Comparison of ENCODE assay signal across 10 mouse cellular contexts in genomic region chr16:4210290-4210689, GRCm38 (mm10). TPM values are rescaled to one million over a fixed set of nuclear protein-coding genes. Genes with fewer than 3 reads are reported as not detected.
DNase-seq lines count a peak whose midpoint lies in the region; ATAC-seq and TF ChIP-seq lines count a peak whose summit lies in the region.
"Had no signal": no experiment of that assay in that cellular context is flagged by ENCODE, and none has a peak within 500 bp of the region (broad histone marks: within the 10 kb centered on the region; RNA-seq: fewer than 3 reads in every experiment).

No protein-coding gene starts in this region.

- peak overlapping the region; percentile 30 for H3K4me2 ChIP-seq in forebrain, embryonic 12.5 days
- no peak overlapping the region for H3K4me2 ChIP-seq in forebrain, embryonic 11.5 days (ENCODE audit: low read depth, low read length, severe bottlenecking)
- H3K4me2 ChIP-seq in kidney, postnatal 0 days (ENCODE audit: low read length), result peak overlapping the region; percentile 0; the same call in 1 of the 2 replicates
- peak overlapping the region; percentile 21; the same call in 1 of the 2 replicates for H3K4me2 ChIP-seq in forebrain, embryonic 15.5 days (replicated peaks)
- H3K4me2 ChIP-seq in midbrain, embryonic 14.5 days (ENCODE audit: low read length), result peak overlapping the region; percentile 34
- H3K4me2 ChIP-seq: liver, embryonic 15.5 days had no signal

- H3K27me3 ChIP-seq in forebrain, embryonic 12.5 days, result peaks cover 5% of the 10 kb centered on the region
- H3K27me3 ChIP-seq in forebrain, embryonic 11.5 days (ENCODE audit: control insufficient read depth, insufficient read depth, low read length), result no peaks in the 10 kb centered on the region
- no peaks in the 10 kb centered on the region for H3K27me3 ChIP-seq in kidney, postnatal 0 days (ENCODE audit: insufficient read depth, low read length)
- no peaks in the 10 kb centered on the region for H3K27me3 ChIP-seq in forebrain, embryonic 15.5 days
- no peaks in the 10 kb centered on the region for H3K27me3 ChIP-seq in midbrain, embryonic 14.5 days (ENCODE audit: control insufficient read depth, insufficient read depth, low read length)

- no peak overlapping the region; the same call in 1 of the 2 replicates for H3K4me3 ChIP-seq in forebrain, embryonic 12.5 days (replicated peaks)
- no peak overlapping the region for H3K4me3 ChIP-seq in forebrain, embryonic 11.5 days (ENCODE audit: low read depth, low read length)
- no peak overlapping the region for H3K4me3 ChIP-seq in kidney, postnatal 0 days (replicated peaks; ENCODE audit: low read depth, low read length)
- H3K4me3 ChIP-seq in forebrain, embryonic 15.5 days, result no peak overlapping the region
- no peak overlapping the region for H3K4me3 ChIP-seq in midbrain, embryonic 14.5 days (replicated peaks; ENCODE audit: low read depth, low read length)
- H3K4me3 ChIP-seq: liver, embryonic 15.5 days had no signal

- H3K9ac ChIP-seq in forebrain, embryonic 12.5 days, result no peak overlapping the region
- H3K9ac ChIP-seq in forebrain, embryonic 11.5 days (ENCODE audit: low read length), result no peak overlapping the region
- no peak overlapping the region for H3K9ac ChIP-seq in kidney, postnatal 0 days (ENCODE audit: low read depth, low read length)
- no peak overlapping the region for H3K9ac ChIP-seq in forebrain, embryonic 15.5 days (replicated peaks)
- H3K9ac ChIP-seq in midbrain, embryonic 14.5 days (replicated peaks; ENCODE audit: low read length), result no peak overlapping the region
- H3K9ac ChIP-seq: liver, embryonic 15.5 days had no signal

- H3K27ac ChIP-seq in forebrain, embryonic 12.5 days, result no peak overlapping the region
- H3K27ac ChIP-seq in forebrain, embryonic 11.5 days (ENCODE audit: low read depth, low read length), result no peak overlapping the region
- H3K27ac ChIP-seq in kidney, postnatal 0 days, result no peak overlapping the region
- H3K27ac ChIP-seq in forebrain, embryonic 15.5 days (replicated peaks), result no peak overlapping the region
- H3K27ac ChIP-seq in midbrain, embryonic 14.5 days (replicated peaks; ENCODE audit: low read depth, low read length), result no peak overlapping the region
- H3K27ac ChIP-seq: liver, embryonic 15.5 days had no signal

- no peak; the same call in 1 of the 2 replicates for TF ChIP-seq CTCF in kidney, postnatal 0 days (IDR thresholded peaks at IDR 0.05; ENCODE audit: low read depth)

- H3K4me1 ChIP-seq in forebrain, embryonic 12.5 days, result peaks cover 34% of the 10 kb centered on the region
- H3K4me1 ChIP-seq in forebrain, embryonic 11.5 days (replicated peaks; ENCODE audit: control insufficient read depth, insufficient read depth, low read length), result 0 out of 2 replicates have a peak, but pooled peaks cover 2% of the 10 kb centered on the region
- H3K4me1 ChIP-seq in kidney, postnatal 0 days (replicated peaks; ENCODE audit: insufficient read depth, low read length), result no peaks in the 10 kb centered on the region
- peaks cover 51% of the 10 kb centered on the region for H3K4me1 ChIP-seq in forebrain, embryonic 15.5 days
- peaks cover 19% of the 10 kb centered on the region for H3K4me1 ChIP-seq in midbrain, embryonic 14.5 days (ENCODE audit: control insufficient read depth, insufficient read depth, low read length)

- DNase-seq in forebrain, embryonic 11.5 days (ENCODE audit: low spot score), result no peak
- no peak for DNase-seq in kidney, postnatal 0 days (ENCODE audit: low spot score)
- DNase-seq in kidney, adult 18-20 months, result no peak
- DNase-seq in midbrain, embryonic 14.5 days, result no peak
- no peak for DNase-seq in left cerebral cortex, postnatal 4 days
- no peak for DNase-seq in thymus, postnatal 14 days
- DNase-seq: gastrocnemius, postnatal 10 days had no signal

- intact Hi-C loops in left cerebral cortex, postnatal 4 days (cut with DNase I), result no loop called here

- H3K9me3 ChIP-seq in forebrain, embryonic 12.5 days, result no peaks in the 10 kb centered on the region
- no peaks in the 10 kb centered on the region for H3K9me3 ChIP-seq in forebrain, embryonic 11.5 days (ENCODE audit: control insufficient read depth, low read length)
- no peaks in the 10 kb centered on the region for H3K9me3 ChIP-seq in kidney, postnatal 0 days (replicated peaks; ENCODE audit: low read length)
- H3K9me3 ChIP-seq in forebrain, embryonic 15.5 days, result no peaks in the 10 kb centered on the region
- no peaks in the 10 kb centered on the region for H3K9me3 ChIP-seq in midbrain, embryonic 14.5 days (ENCODE audit: control insufficient read depth, low read length)
- H3K9me3 ChIP-seq: liver, embryonic 15.5 days had no signal

- no peaks in the 10 kb centered on the region; the same call in 1 of the 2 replicates for H3K36me3 ChIP-seq in forebrain, embryonic 12.5 days (replicated peaks)
- no peaks in the 10 kb centered on the region for H3K36me3 ChIP-seq in forebrain, embryonic 11.5 days (ENCODE audit: control insufficient read depth, insufficient read depth, low read length)
- 0 out of 2 replicates have a peak, but pooled peaks cover 3% of the 10 kb centered on the region for H3K36me3 ChIP-seq in kidney, postnatal 0 days (ENCODE audit: insufficient read depth, low read length)
- no peaks in the 10 kb centered on the region for H3K36me3 ChIP-seq in forebrain, embryonic 15.5 days
- no peaks in the 10 kb centered on the region for H3K36me3 ChIP-seq in midbrain, embryonic 14.5 days (ENCODE audit: control insufficient read depth, insufficient read depth, low read length)

- no peak for ATAC-seq in forebrain, embryonic 12.5 days (ENCODE audit: low FRiP score)
- ATAC-seq in forebrain, embryonic 11.5 days (replicated peaks; ENCODE audit: low FRiP score), result no peak
- ATAC-seq in kidney, postnatal 0 days (replicated peaks; ENCODE audit: low FRiP score, low read depth), result no peak
- ATAC-seq in forebrain, embryonic 15.5 days (replicated peaks), result no peak
- ATAC-seq in midbrain, embryonic 14.5 days (ENCODE audit: low FRiP score, low TSS enrichment), result no peak

- 96% methylated on average over 1 of the region's 1 CpGs for WGBS in forebrain, embryonic 12.5 days
- 83% methylated on average over 1 of the region's 1 CpGs for WGBS in forebrain, embryonic 11.5 days
- 57% methylated on average over 1 of the region's 1 CpGs for WGBS in kidney, postnatal 0 days
- WGBS in forebrain, embryonic 15.5 days, result 74% methylated on average over 1 of the region's 1 CpGs
- WGBS in midbrain, embryonic 14.5 days, result 85% methylated on average over 1 of the region's 1 CpGs

RNA-seq across cellular contexts. Expression of gene Crebbp, which starts 3.5 kb away (rescaled TPM):
- 44.7 and 50.1 TPM in 2 replicates for polyA plus RNA-seq in forebrain, embryonic 12.5 days (2016; fragmentation: Nextera tagmentation; extraction: Ambion mirVana)
- 39.4 and 40.8 TPM in 2 replicates for polyA plus RNA-seq in forebrain, embryonic 11.5 days (2014; fragmentation: Nextera tagmentation; extraction: Ambion mirVana)
- polyA plus RNA-seq in kidney, postnatal 0 days (2015; fragmentation: Nextera tagmentation; extraction: Ambion mirVana), result 28.8 and 29.9 TPM in 2 replicates
- 48.0 and 48.3 TPM in 2 replicates for polyA plus RNA-seq in forebrain, embryonic 15.5 days (2015; fragmentation: Nextera tagmentation; extraction: Ambion mirVana)
- polyA plus RNA-seq in midbrain, embryonic 14.5 days (2014; fragmentation: Nextera tagmentation; extraction: Ambion mirVana), result 46.8 and 48.7 TPM in 2 replicates
- total RNA-seq in left cerebral cortex, postnatal 4 days (2021), result 10 to 100 TPM; 93.3 to 96.2 TPM
